Mouse (Mus musculus) testis, postnatal 10 days (tissue): ENCODE data around the gene Larp4b.
A peak's percentile ranks its signal among the peaks of the same experiment; 100 is the strongest.
"Not testable (repeated sequence)": the region's sequence is repeated elsewhere in the genome, so short reads cannot be mapped to it uniquely, and the experiment has no call there.

Experiments used
- DNase-seq: peaks from one replicate; pipeline ENCODE4 v3.0.0; 2021; ENCODE audit warnings: low spot score

Gene Larp4b

DNA sequence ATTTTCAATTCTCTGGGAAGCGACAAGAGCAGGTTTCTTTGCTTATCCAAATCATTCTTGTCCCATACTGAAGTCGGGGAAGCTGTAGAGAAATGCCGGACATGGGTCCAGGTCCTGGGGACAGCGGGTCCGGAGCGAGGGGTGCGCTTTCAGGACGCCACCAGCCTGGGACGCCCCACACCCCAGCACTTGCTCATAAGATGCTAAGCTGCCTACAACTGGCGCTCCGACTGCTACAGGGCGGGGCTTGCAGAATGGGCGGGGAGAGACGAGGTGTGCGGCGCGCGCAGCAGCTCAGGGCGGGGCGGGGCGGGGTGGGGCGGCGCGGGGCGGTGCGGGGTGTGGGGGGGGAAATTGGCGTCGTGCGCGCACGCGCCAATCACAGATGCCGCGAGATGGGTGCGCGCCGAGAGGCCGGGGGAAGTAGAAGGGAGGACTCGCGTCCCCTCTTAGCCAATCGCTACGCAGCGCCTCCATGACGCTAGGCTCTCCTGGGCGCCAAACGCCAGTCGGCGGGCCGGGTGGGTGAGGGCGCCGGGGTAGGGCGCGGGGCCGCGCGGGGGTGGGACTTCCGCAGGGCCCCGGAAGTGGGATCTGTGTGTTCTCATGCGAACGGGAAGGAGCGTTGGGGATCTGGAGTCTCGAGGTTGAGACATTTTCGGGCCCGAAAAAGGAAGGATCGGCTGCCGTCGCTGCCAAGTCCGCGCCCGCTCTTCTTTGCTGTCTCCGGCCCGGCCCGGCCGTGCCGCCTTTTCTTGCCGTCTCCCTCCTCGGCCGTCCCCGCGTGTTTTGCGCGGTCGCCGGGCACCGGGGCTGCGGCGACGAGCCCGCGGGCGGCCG, at the start of gene Larp4b:
TSS of gene Larp4b (plus strand) at position 566 of the 840 bp plus-strand sequence.
- peak; percentile 95 for DNase-seq

- DNase-seq, result no peak
Observed at GRCm38 (mm10) chr13:9044731-9045130, 49.0 kb upstream of the Larp4b start.

DNA sequence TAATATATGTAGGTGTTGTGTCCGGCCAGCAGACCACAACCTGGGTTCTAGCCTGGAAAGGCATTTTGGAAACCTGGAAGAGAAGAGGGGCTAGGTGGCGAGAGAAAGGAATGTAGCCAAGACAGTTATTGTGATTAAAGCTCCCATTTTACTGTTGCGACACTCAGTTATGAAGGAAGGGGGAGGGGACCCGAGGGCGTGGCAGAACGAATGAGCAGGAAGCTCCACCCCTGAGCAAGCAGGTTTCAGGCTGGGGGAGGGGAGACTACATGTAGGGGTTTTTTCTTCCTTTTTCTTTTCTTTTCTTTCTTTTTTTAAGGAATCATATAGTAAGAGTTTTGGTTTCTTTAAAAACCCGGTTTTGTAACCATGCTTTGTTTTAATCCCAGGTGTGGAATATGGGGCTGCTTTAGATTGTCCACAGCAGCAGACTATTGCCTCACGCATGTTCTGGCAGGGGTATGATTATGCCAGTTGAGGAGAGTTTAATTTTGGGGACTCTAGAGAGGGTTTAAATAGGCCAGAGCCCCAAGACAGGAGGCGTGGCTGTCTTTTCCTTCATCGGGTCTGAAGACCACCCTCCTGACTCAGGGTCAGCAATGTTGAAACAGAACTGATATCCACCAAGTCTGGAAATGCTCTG, 41.5 kb upstream of the Larp4b start:
- DNase-seq, result not testable (repeated sequence)

- DNase-seq, result no peak
Observed at GRCm38 (mm10) chr13:9057277-9057676, 36.4 kb upstream of the Larp4b start.

- no peak for DNase-seq
Observed at GRCm38 (mm10) chr13:9058706-9059105, 35.0 kb upstream of the Larp4b start.

DNA sequence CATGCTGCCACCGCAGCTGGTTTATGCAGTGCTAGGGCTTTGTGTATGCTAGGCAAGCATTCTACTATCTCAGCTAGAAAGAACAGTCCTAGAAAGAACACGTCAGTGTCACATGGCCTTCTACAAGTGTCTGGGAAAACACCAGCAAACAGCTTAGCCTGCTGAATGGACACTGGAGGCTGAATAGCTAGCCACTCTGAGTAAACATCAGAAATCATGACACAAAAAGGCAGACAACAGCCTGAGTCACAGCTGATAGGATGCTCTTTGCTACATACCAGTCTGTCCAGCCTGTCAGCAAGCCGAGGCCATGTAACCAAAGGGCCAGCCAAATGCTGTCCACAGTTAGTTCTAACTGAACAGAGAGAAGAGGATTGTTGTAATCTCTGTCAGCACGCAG, 32.3 kb upstream of the Larp4b start:
- no peak for DNase-seq

DNA sequence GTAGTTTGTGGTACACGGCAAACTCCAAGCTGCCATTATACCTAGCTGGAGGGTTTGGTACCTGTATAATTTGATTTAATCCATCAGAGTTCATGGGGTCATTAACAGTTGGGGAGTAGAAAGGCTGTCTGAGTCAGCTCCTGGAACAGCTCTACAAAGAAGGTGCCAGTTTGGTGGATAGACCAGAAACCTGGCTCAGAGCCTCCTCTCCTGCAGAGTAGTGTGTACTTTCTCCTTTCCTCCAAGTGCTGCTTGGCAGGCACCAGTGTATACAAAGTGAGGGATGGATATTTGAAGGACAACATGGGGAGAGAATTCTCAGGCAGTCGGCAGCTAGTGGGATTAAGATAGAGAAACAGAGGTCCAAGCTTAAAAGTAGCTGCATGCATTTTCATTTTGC, 29.5 kb upstream of the Larp4b start:
- no peak for DNase-seq

DNA sequence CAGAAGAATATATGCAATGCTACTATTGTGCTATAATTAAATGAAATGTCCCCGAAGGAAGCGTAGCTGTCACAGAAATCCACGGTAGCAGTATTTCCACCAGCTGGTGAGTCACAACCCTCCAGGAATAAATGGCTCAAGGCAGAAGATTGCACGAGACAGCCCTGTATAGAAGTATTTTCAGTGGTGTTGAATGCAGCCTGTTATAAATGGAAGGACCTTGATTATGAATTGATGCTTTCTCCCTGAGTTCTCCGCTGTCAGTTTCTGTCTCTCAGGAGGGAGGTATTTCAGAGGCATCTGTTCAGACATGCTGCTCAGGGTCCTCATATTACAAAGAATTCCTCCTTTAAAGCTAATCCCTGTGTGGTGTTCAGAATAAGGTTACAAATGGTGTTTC, 27.6 kb upstream of the Larp4b start:
- DNase-seq, result no peak

DNA sequence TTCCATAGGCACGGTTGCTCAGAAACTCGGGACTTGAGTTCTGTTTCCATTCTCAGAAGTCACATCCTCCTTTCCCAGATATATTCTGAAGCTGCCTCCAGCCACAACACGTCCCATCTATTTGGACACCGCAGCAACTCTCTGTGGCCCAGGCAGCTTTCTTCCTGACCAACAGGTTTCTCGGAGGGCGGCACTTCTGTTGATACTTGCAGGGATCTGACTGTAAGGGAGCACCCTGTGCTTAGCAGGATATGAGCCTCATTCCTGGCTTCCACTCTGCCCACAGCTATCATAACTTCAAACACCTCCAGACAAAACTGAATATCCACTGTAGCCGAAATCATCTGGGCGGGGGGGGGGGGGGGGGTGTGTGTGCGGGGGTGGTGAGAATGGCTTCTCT, 22.7 kb upstream of the Larp4b start:
- DNase-seq, result peak; percentile 10

GRCm38 (mm10) chr13:9073818-9074217, 19.9 kb upstream of the Larp4b start:
- no peak for DNase-seq

DNA sequence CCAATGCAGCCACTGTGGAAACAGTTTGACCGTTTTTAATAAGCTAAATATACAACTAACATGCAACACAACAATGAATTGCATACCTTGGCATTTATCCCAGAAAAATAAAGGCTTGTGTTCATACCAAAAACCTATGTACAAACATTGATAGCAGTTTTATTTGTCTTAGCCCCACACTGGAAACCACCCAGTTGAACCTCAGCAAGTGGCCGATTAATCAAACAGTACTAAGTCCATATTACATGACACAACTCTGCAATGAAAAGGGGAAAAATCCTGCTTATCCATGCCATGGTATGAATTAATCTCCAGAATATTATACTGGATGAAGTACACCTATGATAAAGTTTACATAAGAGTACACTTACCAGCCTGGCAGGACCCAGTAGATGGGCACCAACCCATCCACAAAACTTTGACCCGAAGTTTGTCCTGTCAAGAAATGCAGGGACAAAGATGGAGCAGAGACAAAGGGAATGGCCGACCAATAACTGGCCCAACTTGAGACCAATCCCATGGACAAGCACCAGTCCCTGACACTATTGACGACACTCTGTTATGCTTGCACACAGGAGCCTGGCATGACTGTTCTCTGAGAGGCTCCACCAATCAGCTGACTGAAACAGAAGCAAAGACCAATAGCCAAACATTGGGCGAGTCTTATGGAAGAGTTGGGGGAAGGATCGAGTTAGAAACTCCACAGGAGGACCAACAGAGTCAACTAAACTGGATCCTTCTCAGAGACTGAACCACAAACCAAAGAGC, 17.7 kb upstream of the Larp4b start:
- DNase-seq, result no peak

DNA sequence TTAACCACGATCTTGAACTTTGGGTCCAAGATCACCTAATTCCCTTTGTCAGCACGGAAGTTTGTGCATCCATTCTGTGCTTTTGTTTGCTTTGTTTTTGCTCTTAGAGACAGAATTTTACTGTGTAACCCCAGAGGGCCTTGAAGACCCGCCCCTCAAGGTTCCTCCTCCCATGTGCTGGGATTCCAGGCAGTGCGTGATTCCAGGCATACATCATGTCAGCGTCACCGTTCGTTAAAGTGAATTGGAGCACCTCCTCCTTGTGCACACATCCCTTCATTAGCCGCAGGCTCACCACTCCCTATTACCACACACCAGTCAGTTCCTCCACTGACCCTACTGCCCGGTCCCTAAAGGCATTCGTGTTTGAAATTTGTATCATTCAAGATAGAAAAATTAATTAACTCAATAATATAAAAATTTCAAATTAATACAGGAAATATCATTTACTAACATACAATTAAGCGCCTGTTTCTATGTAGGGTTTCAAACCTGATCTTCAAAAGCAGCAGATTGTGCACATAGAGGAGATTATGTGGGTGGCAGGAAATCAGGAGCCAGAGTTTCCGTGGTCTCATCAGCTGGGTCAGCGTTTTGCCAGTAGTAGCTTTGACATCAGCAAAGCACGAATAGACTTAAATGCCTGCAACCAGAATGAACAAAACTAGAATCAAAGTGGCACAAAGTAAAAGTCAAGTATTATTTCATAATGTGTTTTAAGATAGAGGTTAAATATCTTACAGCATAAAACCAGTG, 11.4 kb upstream of the Larp4b start:
- DNase-seq, result no peak

GRCm38 (mm10) chr13:9094186-9094980, 702 bp downstream of the Larp4b start:
- peak; percentile 70 for DNase-seq

GRCm38 (mm10) chr13:9099289-9099688, 5.6 kb downstream of the Larp4b start:
- DNase-seq, result no peak

DNA sequence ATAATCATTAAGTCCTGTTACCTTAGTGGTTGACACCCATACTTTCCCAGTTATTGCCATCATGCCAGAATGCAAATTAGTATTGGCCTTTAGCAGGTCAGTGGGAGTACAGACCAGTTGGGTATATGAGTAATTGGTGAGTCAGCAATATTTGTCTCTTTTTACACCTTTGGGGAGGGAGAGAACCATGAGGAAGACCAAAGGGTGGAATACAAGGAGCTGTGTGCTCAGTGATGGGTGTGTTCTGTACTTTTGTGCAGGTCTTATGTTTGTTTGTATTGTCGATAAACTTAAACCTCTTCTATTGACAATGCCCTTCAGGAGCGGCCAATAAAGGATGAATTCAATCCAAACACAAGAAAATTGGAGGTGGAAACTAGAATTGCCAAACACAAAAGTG, 6.8 kb downstream of the Larp4b start:
- no peak for DNase-seq

DNA sequence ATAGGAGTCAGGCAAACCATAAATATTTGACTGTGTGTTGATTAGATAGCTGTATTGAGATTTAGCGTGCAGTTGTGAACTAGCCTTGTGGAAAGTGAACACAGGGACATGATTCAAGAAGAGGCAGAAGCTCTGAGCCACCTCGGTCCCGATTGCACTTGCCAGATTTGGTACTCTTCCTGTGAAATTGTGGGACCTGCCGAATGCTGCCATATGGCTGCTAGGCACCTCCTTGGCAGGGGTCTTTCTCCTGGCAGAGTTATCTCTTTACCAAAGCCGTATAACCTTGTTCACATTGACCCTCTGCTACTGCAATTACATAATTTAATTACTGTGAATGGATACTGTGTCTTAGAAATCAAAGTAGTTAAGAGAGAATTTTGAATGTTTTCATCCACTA, 12.6 kb downstream of the Larp4b start:
- no peak for DNase-seq

- no peak for DNase-seq
Observed at GRCm38 (mm10) chr13:9106992-9107858, 13.5 kb downstream of the Larp4b start.

GRCm38 (mm10) chr13:9113735-9114134, 20.1 kb downstream of the Larp4b start:
- no peak for DNase-seq

GRCm38 (mm10) chr13:9120835-9121542, 27.3 kb downstream of the Larp4b start:
- DNase-seq, result no peak

GRCm38 (mm10) chr13:9122045-9122444, 28.4 kb downstream of the Larp4b start:
- DNase-seq, result no peak
